Mouse (Mus musculus) forebrain, embryonic 11.5 days (tissue): ENCODE results near the gene Aebp2. TPM values are rescaled to one million over a fixed set of nuclear protein-coding genes. Genes with fewer than 3 reads are reported as not detected.
"Not testable (repeated sequence)": the region's sequence is repeated elsewhere in the genome, so short reads cannot be mapped to it uniquely, and the experiment has no call there.

Experiments
- ATAC-seq: fragments of 200-750 bp; cut with Nextera tagmentation; replicated peaks from 2 replicates; pipeline ENCODE4 v1.8.0; 2017; ENCODE audit warnings: moderate TSS enrichment; ENCODE audit not compliant: low FRiP score
- DNase-seq: peaks from one replicate; pipeline ENCODE4 v3.0.0-alpha.2; 2017; ENCODE audit warnings: low spot score
- H3K27ac ChIP-seq: fragments of 300-500 bp; sonication (generic); 2 replicates; pipeline ENCODE4 v1.5.1; 2014; ENCODE audit warnings: low read depth, low read length
- H3K27me3 ChIP-seq: fragments of 300-500 bp; sonication (generic); 2 replicates; pipeline ENCODE4 v1.6.1; 2014; ENCODE audit warnings: mild to moderate bottlenecking, low read length, mixed read lengths; ENCODE audit not compliant: control insufficient read depth, insufficient read depth
- H3K36me3 ChIP-seq: fragments of 300-500 bp; sonication (generic); 2 replicates; pipeline ENCODE4 v1.6.1; 2014; ENCODE audit warnings: mild to moderate bottlenecking, low read length, moderate library complexity, mixed read lengths; ENCODE audit not compliant: control insufficient read depth, insufficient read depth
- H3K4me1 ChIP-seq: fragments of 300-500 bp; sonication (generic); replicated peaks from 2 replicates; pipeline ENCODE4 v1.6.1; 2014; ENCODE audit warnings: low read length, mixed read lengths; ENCODE audit not compliant: control insufficient read depth, insufficient read depth
- H3K4me2 ChIP-seq: fragments of 300-500 bp; sonication (generic); 2 replicates; pipeline ENCODE4 v1.6.1; 2014; ENCODE audit warnings: low read depth, mild to moderate bottlenecking, low read length, moderate library complexity, mixed read lengths; ENCODE audit not compliant: severe bottlenecking
- H3K4me3 ChIP-seq: fragments of 300-500 bp; sonication (generic); 2 replicates; pipeline ENCODE4 v1.5.1; 2014; ENCODE audit warnings: low read depth, low read length
- H3K9ac ChIP-seq: fragments of 300-500 bp; sonication (generic); 2 replicates; pipeline ENCODE4 v1.6.1; 2014; ENCODE audit warnings: low read length
- H3K9me3 ChIP-seq: fragments of 300-500 bp; sonication (generic); 2 replicates; pipeline ENCODE4 v1.6.1; 2016; ENCODE audit warnings: low read length, mixed read lengths; ENCODE audit not compliant: control insufficient read depth
- WGBS: fragments of 180-500 bp; shearing (Covaris S2); extraction: QIAGEN DNeasy Blood & Tissue Kit; methylation state at CpG from one replicate; pipeline ENCODE4 v1.1.7; 2014; 5-methylcytosine and 5-hydroxymethylcytosine counted together
- polyA plus RNA-seq: library from polyadenylated mRNA; unstranded; fragments of >200 nt; fragmentation: Nextera tagmentation; extraction: Ambion mirVana; gene quantifications from 2 replicates; pipeline ENCODE4 v1.2.1, GENCODE M21; 2014

Aebp2 gene
- 15.1 and 15.2 TPM in 2 replicates for polyA plus RNA-seq

DNA sequence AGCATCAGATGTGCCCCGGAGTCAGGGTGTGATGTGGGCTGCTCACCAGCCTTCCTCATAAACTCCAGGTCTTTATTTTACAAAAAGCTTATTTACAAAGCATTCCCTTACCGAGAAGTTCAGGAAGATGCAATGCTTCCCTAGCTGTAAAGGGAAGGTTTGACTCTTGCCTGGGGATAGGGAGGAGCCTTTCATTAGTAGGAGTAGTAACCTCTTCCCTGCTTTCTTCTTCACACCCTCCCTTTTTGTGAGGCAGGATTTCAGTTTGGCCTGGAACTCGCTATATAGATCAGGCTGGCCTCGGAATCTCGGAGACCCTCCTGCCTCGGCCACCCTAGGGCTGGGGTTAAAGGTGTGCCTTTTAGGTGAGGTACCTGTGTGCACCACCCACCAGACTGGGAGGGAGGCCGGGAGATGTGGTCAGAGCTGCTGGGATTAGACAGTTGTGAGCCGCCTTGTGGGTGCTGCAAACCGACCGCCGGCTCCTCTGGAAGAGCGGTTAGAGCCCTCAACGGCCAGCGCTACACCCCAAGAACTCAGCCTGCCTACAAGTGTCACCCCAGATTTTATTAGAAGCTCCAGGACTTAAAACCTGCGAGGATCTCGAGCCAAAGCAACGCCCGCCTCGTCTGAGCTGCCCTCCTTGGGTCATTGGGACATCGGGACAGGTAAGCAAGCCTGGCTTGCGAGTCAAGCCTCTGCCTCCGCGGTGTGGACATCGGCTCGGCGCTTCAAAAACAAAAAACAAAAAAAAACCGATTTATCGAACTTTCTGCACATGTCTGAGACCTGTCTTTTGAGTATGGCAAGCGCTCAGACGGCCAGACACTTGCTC lies at the start of gene Aebp2:
Aebp2 (plus strand) TSS at position 273 of the 835 bp plus-strand sequence.
- peak within 1 kb of the TSS; percentile 98 for H3K4me3 ChIP-seq
- peak; percentile 62 for DNase-seq
- no peaks in the 10 kb centered on the region; the same call in 1 of the 2 replicates for H3K27me3 ChIP-seq
- ATAC-seq = peak; percentile 0; the same call in 1 of the 2 replicates
- peak within 1 kb of the TSS; percentile 50 for H3K4me2 ChIP-seq
- H3K4me1 ChIP-seq = peaks cover 14% of the 10 kb centered on the region
- peak within 1 kb of the TSS; percentile 96 for H3K9ac ChIP-seq
- 47% methylated on average over 30 of the region's 30 CpGs for WGBS
- no peaks in the 10 kb centered on the region for H3K9me3 ChIP-seq
- H3K27ac ChIP-seq = peak within 1 kb of the TSS; percentile 89
- H3K36me3 ChIP-seq = no peaks in the 10 kb centered on the region

DNA sequence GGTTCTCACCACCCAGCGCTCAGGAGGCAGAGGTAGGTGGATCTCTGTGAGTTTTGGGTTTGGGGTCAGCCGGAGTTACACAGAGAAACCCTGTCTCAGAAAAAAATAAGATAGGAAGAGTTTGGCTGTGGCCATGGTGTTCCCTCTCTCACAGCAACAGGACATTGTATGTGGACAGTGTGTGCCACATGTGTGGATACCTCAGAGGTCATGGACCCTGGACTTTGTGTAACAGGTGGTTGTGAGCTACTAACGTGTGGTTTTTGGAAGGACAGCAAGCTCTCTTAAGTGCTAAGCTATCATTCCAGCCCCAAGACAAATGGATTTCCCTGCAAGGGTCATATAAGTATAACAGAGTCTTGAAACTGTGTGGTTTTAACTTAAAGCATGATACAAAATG lies 47.5 kb upstream of the Aebp2 start:
- Histone ChIP-seq H3K9me3 (no peaks in the 10 kb centered on the region), H3K27me3 (no peaks in the 10 kb centered on the region), H3K4me1 (no peaks in the 10 kb centered on the region), H3K4me2 (no peak overlapping the region), H3K9ac (no peak overlapping the region), H3K4me3 (no peak overlapping the region), H3K27ac (no peak overlapping the region), H3K36me3 (peaks cover 8% of the 10 kb centered on the region)
- DNase-seq (no peak), ATAC-seq (no peak)
- 89% methylated on average over 3 of the region's 3 CpGs for WGBS

DNA sequence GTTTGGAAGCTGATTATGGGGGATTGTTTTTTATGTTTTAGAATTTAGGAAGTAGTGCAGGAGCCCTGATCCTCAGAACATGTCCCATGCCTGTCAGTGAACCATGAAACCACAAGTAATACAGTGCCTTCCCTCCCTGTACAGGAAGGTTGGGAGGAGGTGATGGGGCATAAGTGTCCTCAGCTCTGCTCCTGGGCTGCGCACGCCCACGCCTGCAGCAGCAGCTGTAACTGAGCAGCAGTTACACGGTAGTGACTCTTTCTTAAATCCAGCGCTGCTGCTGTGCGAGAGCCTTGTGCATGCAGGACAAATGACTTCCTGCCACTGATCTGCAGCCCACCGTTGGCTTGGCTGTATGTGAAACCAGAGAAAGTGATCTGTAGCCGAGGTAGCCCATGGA lies 46.3 kb upstream of the Aebp2 start:
- H3K36me3 ChIP-seq = peaks cover 8% of the 10 kb centered on the region
- no peak overlapping the region for H3K27ac ChIP-seq
- H3K9me3 ChIP-seq = no peaks in the 10 kb centered on the region
- H3K4me1 ChIP-seq = no peaks in the 10 kb centered on the region
- WGBS = 88% methylated on average over 8 of the region's 8 CpGs
- H3K27me3 ChIP-seq = no peaks in the 10 kb centered on the region
- H3K4me3 ChIP-seq = no peak overlapping the region
- H3K4me2 ChIP-seq = no peak overlapping the region
- DNase-seq (no peak), ATAC-seq (no peak)
- no peak overlapping the region for H3K9ac ChIP-seq

DNA sequence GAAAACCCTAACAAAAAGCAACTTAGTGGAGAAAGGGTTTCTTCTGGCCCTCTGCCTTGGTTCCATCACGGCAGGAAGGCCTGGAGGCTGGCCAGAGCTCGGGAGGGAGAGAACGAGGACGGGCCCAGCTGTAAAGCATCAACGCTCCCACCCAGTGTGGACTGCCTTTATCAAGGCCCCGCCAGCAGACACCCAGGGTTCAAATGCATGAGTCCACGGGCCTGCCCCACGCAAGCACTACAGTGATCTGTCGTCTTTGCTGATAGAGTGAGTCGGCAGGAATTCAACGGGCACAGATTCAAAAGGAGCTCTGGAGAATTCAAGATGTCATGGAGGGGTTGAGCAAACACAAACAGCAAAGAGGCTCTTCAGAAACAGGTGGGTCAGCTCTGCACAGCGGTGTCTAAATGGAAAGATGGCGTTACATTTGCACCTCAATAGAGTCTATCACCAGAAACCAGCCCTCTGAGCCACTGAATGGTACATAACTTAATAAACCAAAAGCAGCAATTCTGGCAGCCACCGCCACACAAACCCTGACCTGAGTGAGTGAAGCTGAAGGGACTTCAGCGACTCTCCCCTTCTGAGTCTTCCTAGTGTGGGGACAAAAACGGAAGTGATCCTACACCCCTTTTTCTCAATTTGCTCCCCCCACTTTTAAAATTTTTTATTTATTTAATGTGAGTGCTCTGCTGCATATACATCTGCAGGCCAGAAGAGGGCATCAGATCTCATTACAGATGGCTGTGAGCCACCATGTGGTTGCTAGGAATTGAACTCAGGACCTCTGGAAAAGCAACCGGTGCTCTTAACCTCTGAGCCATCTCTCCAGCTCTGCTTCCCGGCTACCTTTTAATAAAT lies 45.3 kb upstream of the Aebp2 start:
- Histone ChIP-seq H3K4me1 (no peaks in the 10 kb centered on the region), H3K36me3 (peaks cover 8% of the 10 kb centered on the region), H3K27ac (no peak overlapping the region), H3K27me3 (no peaks in the 10 kb centered on the region), H3K9ac (no peak overlapping the region), H3K4me3 (no peak overlapping the region), H3K9me3 (no peaks in the 10 kb centered on the region), H3K4me2 (no peak overlapping the region)
- ATAC-seq (0 out of 2 replicates have a peak, but pooled peaks have one; percentile 19), DNase-seq (peak; percentile 37)
- WGBS = 84% methylated on average over 18 of the region's 18 CpGs

GRCm38 (mm10) chr6:140577822-140578170 lies 44.7 kb upstream of the Aebp2 start:
- no peak overlapping the region for H3K27ac ChIP-seq
- DNase-seq = peak; percentile 2
- H3K9ac ChIP-seq = no peak overlapping the region
- H3K4me2 ChIP-seq = no peak overlapping the region
- H3K4me3 ChIP-seq = no peak overlapping the region
- WGBS = 95% methylated on average over 4 of the region's 4 CpGs
- no peaks in the 10 kb centered on the region for H3K4me1 ChIP-seq
- no peaks in the 10 kb centered on the region for H3K27me3 ChIP-seq
- no peaks in the 10 kb centered on the region for H3K9me3 ChIP-seq
- H3K36me3 ChIP-seq = peaks cover 8% of the 10 kb centered on the region
- ATAC-seq = no peak

DNA sequence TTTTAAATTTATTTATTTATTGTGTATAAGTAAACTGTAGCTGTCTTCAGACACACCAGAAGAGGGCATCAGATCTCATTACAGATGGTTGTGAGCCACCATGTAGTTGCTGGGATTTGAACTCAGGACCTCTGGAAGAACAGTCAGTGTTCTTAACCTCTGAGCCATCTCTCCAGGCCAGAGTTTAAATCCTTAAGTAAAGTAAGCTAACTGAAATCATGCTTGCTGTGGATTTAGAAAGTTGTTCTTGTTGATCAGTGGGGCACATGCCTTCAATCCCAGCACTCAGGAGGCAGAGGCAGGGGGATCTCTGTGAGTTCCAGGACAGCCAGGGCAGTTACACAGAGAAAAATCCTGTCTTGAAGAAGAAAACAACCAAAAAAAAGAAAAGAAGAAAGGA lies 43.5 kb upstream of the Aebp2 start:
- ATAC-seq, H3K4me2 ChIP-seq, H3K4me3 ChIP-seq, H3K4me1 ChIP-seq, DNase-seq, H3K27ac ChIP-seq, H3K27me3 ChIP-seq, H3K9me3 ChIP-seq, H3K9ac ChIP-seq: not testable (repeated sequence)
- H3K36me3 ChIP-seq = peaks cover 11% of the 10 kb centered on the region

GRCm38 (mm10) chr6:140580170-140580569 lies 42.3 kb upstream of the Aebp2 start:
- H3K4me3 ChIP-seq = no peak overlapping the region
- ATAC-seq (no peak), DNase-seq (peak; percentile 9)
- H3K36me3 ChIP-seq = peaks cover 11% of the 10 kb centered on the region
- no peak overlapping the region for H3K4me2 ChIP-seq
- 93% methylated on average over 4 of the region's 4 CpGs for WGBS
- H3K27ac ChIP-seq = no peak overlapping the region
- no peaks in the 10 kb centered on the region for H3K27me3 ChIP-seq
- H3K4me1 ChIP-seq = no peaks in the 10 kb centered on the region
- H3K9ac ChIP-seq = no peak overlapping the region
- no peaks in the 10 kb centered on the region for H3K9me3 ChIP-seq

- Histone ChIP-seq H3K27ac (no peak overlapping the region), H3K9me3 (no peaks in the 10 kb centered on the region), H3K4me3 (no peak overlapping the region), H3K27me3 (no peaks in the 10 kb centered on the region), H3K4me1 (no peaks in the 10 kb centered on the region), H3K36me3 (peaks cover 14% of the 10 kb centered on the region; the same call in 1 of the 2 replicates), H3K4me2 (no peak overlapping the region), H3K9ac (no peak overlapping the region)
- ATAC-seq = no peak
- peak; percentile 33 for DNase-seq
- 87% methylated on average over 8 of the region's 8 CpGs for WGBS
Measured at GRCm38 (mm10) chr6:140586714-140587259, 35.7 kb upstream of the Aebp2 start.
